Mouse (Mus musculus) embryo, embryonic 11.5 days (tissue): ENCODE measurements around the gene Gm20390.

ENCODE experiments used
- DNase-seq: peaks from one replicate; pipeline ENCODE4 v3.0.0-alpha.2; 2012; ENCODE audit warnings: low read depth, low spot score

The Gm20390 gene

GRCm38 (mm10) chr11:93968005-93968847, at the start of gene Gm20390, which contains the start of gene Nme1:
Gene Gm20390, minus strand, starts transcription at chr11:93968293.
Gene Nme1, minus strand, starts transcription at chr11:93968521.
- DNase-seq: peak; percentile 97

- DNase-seq: no peak
These were observed 35.3 kb upstream of the Gm20390 start for GRCm38 (mm10) chr11:94003346-94003745.

- DNase-seq: no peak
These were observed 31.2 kb upstream of the Gm20390 start for GRCm38 (mm10) chr11:93999276-93999675.

GRCm38 (mm10) chr11:93997141-93997775, 29.2 kb upstream of the Gm20390 start:
- DNase-seq: no peak

- peak; percentile 44 for DNase-seq
These were observed 28.4 kb upstream of the Gm20390 start for GRCm38 (mm10) chr11:93996306-93997140.

- DNase-seq: peak; percentile 92
These were observed 27.7 kb upstream of the Gm20390 start, which contains the start of gene Spag9 for GRCm38 (mm10) chr11:93995720-93996305. Gene Spag9, plus strand, starts transcription at chr11:93996091.

- DNase-seq: peak; percentile 22
These were observed 27.1 kb upstream of the Gm20390 start for GRCm38 (mm10) chr11:93995111-93995719.

- no peak for DNase-seq
These were observed 26.4 kb upstream of the Gm20390 start for GRCm38 (mm10) chr11:93994531-93994930.

GRCm38 (mm10) chr11:93988328-93989062, 20.4 kb upstream of the Gm20390 start:
- DNase-seq: no peak

GRCm38 (mm10) chr11:93987625-93988327, 19.7 kb upstream of the Gm20390 start:
- no peak for DNase-seq

- DNase-seq: no peak
These were observed 18.9 kb upstream of the Gm20390 start for GRCm38 (mm10) chr11:93987026-93987425.

GRCm38 (mm10) chr11:93986298-93986697, 18.2 kb upstream of the Gm20390 start:
- no peak for DNase-seq

GRCm38 (mm10) chr11:93985265-93985664, 17.2 kb upstream of the Gm20390 start:
- no peak for DNase-seq

- DNase-seq: no peak
These were observed 16.5 kb upstream of the Gm20390 start for GRCm38 (mm10) chr11:93984619-93985018.

GRCm38 (mm10) chr11:93979502-93980049, 11.5 kb upstream of the Gm20390 start:
- no peak for DNase-seq

- no peak for DNase-seq
These were observed 4.9 kb upstream of the Gm20390 start for GRCm38 (mm10) chr11:93972951-93973350.

GRCm38 (mm10) chr11:93969799-93970198, 1.7 kb upstream of the Gm20390 start:
- no peak for DNase-seq

- no peak for DNase-seq
These were observed 1.1 kb upstream of the Gm20390 start for GRCm38 (mm10) chr11:93969171-93969570.

GRCm38 (mm10) chr11:93968848-93969128, 695 bp upstream of the Gm20390 start:
- no peak for DNase-seq

- no peak for DNase-seq
These were observed 712 bp downstream of the Gm20390 start for GRCm38 (mm10) chr11:93967381-93967780.
